Mouse (Mus musculus): ENCODE results near the gene Gm10320. TPM values are rescaled to one million over a fixed set of nuclear protein-coding genes. Genes with fewer than 3 reads are reported as not detected.

Gene Gm10320
- total RNA-seq, 1 experiment from 2014 or later = not detected

GRCm38 (mm10) chr13:98502813-98503341 is 11.1 kb upstream of the Gm10320 start:
- no peak for DNase-seq

GRCm38 (mm10) chr13:98502236-98502812 is 10.5 kb upstream of the Gm10320 start:
- DNase-seq = no peak

- DNase-seq = no peak
These were observed 9.5 kb upstream of the Gm10320 start for GRCm38 (mm10) chr13:98501321-98501720.

GRCm38 (mm10) chr13:98500471-98501125 is 8.8 kb upstream of the Gm10320 start:
- no peak for DNase-seq

GRCm38 (mm10) chr13:98498561-98498960 is 6.8 kb upstream of the Gm10320 start:
- DNase-seq = no peak

GRCm38 (mm10) chr13:98498080-98498479 is 6.3 kb upstream of the Gm10320 start:
- no peak for DNase-seq

- DNase-seq = peak; percentile 60
These were observed 5.4 kb upstream of the Gm10320 start for GRCm38 (mm10) chr13:98496917-98497870.

- DNase-seq = no peak
These were observed 2.8 kb upstream of the Gm10320 start for GRCm38 (mm10) chr13:98494492-98495064.

GRCm38 (mm10) chr13:98492569-98493255 is 911 bp upstream of the Gm10320 start:
- DNase-seq = no peak

GRCm38 (mm10) chr13:98486726-98487125 is 5.1 kb downstream of the Gm10320 start:
- no peak for DNase-seq

GRCm38 (mm10) chr13:98486161-98486560 is 5.6 kb downstream of the Gm10320 start:
- DNase-seq = no peak

GRCm38 (mm10) chr13:98485440-98485839 is 6.4 kb downstream of the Gm10320 start:
- no peak for DNase-seq

- no peak for DNase-seq
These were observed 13.8 kb downstream of the Gm10320 start for GRCm38 (mm10) chr13:98477991-98478390.

GRCm38 (mm10) chr13:98476839-98477495 is 14.8 kb downstream of the Gm10320 start:
- DNase-seq = no peak

GRCm38 (mm10) chr13:98476175-98476838 is 15.5 kb downstream of the Gm10320 start:
- no peak for DNase-seq

GRCm38 (mm10) chr13:98475681-98476080 is 16.1 kb downstream of the Gm10320 start:
- DNase-seq = no peak

GRCm38 (mm10) chr13:98473034-98473433 is 18.8 kb downstream of the Gm10320 start:
- DNase-seq = no peak

GRCm38 (mm10) chr13:98471756-98472155 is 20.0 kb downstream of the Gm10320 start:
- DNase-seq = no peak

GRCm38 (mm10) chr13:98470321-98470720 is 21.5 kb downstream of the Gm10320 start:
- no peak for DNase-seq

- no peak for DNase-seq
These were observed 21.9 kb downstream of the Gm10320 start for GRCm38 (mm10) chr13:98469916-98470315.

- DNase-seq = no peak
These were observed 30.3 kb downstream of the Gm10320 start for GRCm38 (mm10) chr13:98461467-98461866.
